Mouse (Mus musculus): ENCODE data around the gene Fbn1.

Gene Fbn1

DNA sequence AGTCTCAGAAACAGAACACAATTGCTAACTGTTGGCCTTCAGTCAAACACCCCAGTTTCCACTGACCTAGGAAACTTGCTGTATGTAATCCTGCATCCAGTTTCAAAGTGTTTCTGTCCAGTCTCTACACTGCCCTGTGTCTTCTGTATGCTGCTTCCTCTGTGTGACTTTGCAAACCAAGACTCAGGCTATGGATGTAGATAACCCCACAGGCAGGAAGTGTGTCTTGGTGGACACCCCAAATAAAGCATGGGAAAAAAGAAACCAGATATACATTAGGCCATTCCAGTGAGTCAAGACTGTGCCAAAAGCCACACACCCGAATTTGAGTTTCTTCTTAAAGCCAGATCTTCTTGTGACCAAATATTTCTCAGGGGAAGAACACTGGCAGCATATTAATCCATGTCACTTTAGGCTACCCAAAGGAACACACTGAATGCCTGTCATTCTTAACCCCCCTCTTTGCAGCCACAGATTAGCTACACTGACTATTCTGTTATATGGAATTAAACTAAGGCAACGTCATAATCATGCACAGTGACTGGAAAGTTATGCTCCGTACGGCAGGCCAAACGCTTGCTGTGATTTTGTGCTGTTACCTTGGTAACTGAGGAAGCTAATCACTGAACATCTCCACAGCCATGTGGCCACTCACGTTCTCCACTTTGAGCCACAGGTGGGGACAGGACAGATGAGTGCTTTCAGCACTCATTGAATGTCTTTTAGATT, 55.3 kb downstream of the Fbn1 start:
- DNase-seq: no peak

DNA sequence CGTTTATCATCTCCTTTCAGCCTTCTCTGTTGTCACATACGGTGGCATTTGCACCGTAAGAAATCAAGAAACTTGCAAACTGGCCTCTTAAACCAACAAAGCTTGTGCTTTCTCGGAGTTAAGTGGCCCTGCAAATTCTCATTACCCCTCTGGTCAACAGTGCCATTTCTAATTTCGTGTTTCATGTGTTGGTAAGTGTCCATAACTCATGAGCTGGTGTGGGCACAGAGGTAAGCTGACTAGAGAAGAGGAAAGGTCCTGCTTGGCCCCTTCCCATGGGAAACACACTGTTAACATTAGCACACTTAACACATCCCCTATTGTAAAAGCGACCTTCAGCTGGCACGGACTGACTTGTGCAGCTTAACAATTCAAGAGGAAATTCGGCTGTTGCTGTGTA, 58.4 kb downstream of the Fbn1 start:
- DNase-seq: no peak

DNA sequence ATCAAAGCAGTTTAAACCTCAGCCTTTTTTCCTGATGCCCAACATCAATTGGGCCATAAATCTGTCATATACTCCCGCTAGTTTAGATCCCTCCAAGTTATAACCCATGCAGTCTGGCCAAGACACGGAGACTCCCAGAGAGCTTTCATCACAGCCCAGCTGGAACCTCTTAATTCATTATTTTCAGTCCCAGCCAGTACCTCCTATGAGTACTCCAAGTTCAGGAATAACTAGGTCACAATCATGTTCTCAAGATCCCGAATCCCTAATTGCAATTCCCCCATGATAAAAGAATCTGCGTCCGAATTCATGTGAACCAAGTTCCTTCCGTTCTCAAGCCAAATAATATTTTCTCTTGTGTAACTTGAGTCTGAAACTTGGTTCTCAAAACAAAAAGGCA, 58.9 kb downstream of the Fbn1 start:
- no peak for DNase-seq

DNA sequence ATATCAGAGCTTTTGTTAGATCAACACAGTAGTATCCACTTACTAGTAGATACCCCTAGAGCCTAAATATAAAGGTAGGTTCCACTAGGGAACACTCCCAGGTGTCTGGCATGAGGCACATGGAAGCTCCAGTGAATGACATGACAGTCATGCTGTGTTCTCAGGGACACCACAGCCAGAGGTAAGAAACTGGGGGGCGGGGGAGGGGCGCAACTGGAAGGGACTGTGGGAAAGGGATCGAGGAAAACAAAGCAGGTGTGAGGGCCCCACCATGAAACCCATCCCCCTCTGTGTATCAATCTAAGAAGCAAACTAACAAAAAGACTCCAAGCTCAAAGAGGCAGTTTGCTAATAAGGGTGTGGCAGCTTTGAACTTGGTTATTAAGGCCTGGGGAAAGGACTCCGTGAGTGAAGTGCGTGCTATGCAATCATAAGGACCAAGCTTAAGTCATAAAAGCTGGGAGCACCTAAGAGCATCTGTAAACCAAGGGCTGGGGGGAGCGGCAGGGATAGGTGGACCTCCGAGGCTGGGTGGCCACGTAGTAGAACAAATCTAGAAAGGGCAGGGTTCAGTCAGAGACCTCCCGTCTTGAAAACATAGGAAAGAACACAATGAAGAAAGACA, 60.4 kb downstream of the Fbn1 start:
- no peak for DNase-seq

DNA sequence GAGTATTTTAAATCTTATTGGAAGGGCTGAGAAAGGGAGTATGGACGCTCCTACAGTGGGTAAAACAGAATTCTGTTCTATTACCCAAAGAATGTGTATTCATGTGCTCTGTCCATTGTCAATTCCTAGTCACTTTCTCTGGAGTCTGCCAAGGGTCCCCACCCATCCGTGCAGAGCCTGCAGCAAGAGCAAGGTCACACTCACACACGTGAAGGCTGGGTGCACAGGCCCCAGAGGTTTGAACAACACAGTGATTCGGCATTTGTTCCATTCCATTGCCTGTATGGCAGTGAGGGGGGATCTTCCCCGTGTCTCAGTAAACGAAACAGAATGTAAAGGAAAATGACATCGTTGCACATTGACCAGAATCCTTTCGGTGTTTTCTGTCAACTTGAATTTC, 69.4 kb downstream of the Fbn1 start:
- DNase-seq: no peak

DNA sequence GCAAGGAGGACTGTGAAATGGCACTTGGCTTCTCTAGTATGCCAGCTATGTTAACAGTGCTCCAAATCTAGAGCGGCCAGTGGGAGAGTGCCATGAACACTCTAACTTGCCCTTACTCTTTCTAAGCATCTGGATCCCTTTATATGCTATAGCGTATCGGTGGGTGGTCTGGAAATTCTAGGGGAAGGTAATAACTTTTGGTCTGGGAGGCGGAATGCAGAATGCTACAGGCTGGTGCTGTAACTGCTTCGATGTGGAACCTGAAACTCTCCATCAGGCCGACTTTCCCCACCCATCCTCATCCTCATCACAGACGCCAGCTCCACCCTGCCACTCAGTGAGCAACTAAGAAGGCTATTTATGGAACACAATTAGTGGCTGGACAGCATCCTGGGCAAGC, 71.6 kb downstream of the Fbn1 start:
- DNase-seq: no peak

DNA sequence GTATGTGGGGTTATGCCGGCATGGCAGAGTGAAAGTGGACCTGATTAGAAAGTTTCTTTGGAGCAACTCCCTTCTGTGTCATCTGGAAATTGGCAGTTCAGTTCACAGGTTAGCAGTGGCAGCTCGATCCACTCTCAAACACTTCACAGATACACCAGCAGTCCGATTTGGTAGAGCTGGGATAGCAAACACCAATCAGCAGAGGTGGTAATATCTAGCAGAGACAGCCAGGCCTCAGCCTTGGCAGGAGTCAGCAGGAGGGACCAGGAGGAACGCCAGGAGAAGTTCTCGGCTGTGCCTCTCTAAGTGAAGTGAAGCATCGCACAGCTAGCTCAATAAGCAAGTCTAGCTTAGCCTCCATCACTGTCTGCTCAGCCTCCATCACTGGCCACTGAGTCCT, 74.3 kb downstream of the Fbn1 start:
- no peak for DNase-seq

DNA sequence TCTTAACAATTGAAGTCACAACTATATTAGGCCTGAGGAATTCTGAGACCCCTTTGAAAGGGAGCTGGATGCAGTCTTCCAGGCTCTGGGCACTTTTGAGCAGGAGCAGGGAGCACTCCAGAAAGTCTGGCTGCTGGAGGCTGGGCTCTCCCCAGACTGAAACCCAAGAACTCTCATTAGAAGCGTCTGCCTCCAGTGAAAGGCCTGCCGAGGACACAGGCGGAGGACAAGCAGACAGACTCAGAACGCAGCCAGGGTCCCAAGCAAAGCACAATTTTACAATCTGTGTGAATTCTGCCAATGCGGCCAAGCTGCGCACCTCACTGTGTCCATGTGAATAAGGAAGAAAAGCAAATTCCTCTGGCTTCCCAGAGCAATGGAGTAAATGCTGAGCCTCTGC, 76.3 kb downstream of the Fbn1 start:
- no peak for DNase-seq

DNA sequence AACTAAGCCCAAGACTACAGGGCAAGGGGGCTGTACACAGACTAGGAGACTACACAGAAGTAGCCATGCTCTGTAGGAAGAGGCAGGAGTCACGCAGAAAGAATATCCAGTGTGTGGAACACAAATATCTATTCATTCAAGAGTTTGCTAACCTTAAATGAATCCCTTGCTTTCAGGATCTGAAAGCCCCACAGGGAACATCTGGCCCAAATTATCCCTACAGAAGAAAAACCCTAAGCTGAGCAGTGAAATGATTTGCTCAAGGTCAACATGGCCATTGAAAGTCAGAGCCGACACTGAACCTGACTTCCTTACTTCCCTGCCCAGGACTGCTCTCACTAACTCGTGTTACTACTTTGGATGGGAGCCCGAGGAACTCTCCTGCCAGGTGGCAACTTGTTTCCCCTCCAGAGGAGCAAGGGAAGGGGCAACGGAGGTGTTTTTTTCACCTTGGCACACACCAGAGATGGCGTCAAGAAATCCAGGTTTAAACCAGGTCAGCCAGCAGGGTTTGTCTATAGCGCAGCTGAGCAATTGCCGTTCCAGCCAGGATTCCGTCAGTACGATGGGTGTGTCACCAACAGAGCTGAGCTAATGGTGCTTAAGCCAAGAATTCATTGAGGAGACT, 78.9 kb downstream of the Fbn1 start:
- no peak for DNase-seq

DNA sequence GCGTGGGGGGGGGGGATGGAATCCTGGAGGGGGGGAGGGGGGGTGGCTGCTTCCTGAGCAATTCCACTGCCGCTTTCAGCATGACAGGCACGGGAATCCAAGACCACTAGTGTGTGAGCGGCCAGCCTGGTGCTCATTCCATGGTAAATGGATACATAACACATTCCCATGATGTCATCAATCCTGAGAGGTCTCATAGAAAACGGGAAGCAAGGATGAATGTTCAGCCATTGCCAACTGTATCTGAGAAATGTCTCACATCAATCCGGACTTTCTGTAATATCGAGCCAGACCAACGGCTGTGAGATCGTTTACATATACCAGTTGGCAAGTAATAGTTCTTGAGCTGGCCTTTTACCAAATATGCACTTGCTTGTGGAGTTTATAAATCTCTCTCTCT, 87.2 kb downstream of the Fbn1 start:
- DNase-seq: no peak

DNA sequence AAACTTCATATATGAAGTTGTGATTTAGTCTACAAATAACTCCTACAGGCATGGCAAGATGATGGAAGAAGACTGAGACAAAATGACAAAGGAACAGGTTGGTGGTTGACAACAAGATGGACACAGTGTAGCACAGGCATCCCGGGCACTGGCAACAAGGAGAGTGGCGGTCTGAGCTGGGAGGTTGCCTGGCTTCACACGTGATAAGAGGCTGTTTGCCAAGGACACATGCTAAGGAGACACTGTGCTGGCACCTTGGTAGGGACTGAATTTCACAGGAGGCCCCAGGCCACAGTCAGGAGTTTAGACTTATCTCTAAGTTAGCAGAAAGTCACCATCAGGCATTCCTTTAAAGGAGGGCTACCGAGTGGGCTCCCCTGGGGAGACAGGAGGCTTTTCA, 88.1 kb downstream of the Fbn1 start:
- DNase-seq: no peak

DNA sequence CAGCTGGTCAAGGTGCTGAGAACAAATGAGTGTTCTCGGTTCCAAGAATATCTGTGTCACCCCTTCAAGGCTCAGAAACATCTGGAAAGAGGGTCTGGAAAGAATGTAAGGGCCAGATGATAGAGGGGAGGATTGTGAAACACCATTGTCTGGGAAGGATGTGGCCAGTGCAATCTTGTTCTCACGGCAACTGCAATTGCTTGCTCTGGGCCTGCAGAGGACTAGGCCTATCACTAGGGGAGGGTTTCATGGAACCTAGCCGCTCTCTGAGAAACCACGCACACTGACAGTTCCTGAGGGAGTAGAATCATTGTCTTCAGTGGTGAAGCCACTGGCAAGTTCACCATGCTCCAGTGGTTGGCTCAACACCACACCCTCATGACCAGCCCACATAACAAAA, 89.2 kb downstream of the Fbn1 start:
- no peak for DNase-seq

DNA sequence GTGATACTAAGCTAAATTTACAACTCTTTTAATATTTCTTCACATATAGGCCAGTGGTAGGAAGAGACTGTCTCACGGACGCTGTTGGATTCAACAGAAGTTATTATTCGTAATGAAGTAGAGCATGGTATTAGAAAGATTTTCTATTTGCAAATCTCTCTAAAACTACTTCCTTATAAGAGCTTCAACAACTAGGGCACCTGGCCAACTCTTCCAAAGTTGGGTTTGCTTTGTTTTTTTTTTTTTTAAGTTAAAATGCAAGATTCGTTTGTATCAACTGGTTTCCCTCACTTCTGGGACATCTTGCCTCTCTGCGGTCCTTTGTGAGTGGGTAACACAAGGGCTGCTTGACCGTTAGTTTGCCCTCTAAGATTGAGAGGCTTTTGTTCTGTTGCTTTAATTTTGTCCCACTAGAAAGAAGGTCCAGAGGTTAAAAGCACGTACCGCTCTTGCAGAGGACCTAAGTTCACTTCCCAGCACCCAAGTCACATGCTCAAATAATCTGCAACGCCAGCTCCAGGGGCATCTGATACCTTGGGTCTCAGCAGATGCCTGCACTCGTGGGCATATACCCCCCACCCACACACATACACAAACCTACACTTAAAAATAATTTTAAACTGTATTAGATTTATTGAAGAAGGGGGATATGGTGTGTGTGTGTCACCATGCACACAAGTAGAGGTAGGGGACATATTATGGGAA, 91.1 kb downstream of the Fbn1 start:
- DNase-seq: no peak

DNA sequence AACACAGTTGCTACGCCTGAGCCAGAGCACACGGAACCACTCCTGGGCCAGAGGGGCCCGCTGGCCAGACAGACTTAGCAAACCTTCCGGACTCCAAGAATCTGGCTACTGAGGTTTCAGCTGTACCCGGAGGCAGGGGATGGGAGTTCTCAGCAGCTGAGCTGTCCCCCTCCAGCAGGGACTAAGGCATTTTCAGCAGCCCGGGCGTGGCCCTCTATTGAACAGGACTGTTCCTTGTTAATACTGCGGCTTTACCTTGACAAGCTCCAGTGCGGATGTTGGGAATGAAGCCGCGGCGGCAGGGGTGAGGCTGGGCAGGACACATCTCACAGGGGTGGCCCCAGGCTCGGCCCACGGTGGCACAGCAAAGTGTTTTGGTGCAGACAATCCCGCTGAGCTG, 95.4 kb downstream of the Fbn1 start:
- no peak for DNase-seq

DNA sequence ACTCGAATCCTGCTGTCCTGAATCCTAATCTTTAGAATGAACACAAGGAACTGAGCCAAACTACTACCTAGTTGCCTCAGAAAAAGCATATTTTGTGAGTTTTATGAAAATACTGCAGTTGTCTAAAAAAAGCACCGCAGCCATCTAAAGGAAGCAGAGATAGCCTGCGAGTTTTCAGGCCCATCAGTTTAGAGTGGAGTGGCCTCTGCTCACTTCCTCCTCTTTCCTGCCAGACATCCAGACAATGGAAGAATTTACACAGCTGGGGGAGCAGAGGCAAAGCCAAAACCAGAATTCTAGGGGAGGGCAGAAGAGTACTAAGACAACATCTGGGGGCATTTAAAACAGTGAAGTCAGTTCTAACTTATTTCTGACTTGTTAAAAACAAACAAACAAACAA, 96.0 kb downstream of the Fbn1 start:
- no peak for DNase-seq

DNA sequence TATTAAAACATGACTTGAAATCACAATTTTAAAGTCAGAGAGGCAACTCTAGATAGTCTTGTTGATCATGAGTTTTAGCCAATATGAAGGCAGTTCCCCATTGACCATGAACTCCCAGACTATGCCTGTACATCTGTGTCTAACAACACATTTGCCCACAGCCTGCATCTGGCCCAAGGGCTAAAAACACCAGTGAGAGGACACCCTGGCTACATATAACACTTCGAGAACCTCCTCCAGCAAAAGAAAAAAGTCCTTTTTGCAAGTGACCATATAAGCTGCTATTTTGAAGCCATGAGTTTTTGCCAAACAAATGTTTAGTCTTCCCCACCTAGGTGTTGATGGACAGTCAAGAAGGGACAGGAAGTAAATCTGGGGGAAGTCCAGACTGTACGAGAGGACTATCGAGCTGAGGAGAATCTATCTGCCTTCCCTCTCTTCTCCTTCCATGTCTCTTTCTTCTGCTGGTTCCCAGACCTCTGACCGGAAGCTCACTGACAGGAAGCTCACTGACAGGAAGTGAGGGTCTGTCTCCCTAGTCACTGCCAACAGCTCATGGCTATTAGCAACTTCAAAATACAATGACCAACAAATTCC, 103.2 kb downstream of the Fbn1 start:
- DNase-seq: no peak

DNA sequence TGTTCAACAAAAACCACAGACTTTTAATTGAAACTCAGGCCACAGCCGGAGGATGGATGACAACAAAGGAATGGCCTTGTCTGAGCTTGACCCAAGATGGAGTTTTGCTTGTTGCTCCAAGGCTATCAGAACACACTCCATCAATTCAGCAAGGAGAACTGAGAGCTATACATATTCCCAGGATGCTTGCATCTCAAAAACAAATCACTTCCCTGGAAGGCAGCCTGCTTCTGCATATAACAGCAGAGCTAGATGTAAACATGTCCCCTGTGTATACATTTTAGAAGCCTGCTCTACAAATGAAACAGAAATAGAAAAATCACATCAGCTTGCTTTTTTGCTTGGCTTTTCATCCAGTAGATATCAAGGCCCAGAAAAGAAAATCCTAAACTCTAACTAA, 105.5 kb downstream of the Fbn1 start:
- DNase-seq: no peak

DNA sequence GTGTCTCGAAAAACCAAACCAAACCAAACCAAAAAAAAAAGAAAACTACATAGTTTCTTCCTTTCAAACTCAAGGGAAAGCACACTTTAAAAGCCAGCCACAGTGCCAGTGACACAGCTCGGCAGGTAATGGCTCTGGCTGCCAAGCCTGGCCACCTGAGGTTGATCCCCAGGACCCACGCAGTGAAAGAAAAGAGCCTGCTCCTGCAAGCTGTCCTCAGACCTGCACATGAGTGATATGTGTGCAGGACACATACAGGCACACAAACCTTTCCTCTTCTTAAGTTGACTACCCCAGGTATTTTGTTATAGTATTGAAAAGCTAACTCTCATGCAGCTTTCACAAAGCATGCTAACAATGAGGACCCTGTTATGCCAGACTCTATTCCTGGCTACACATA, 107.7 kb downstream of the Fbn1 start:
- DNase-seq: no peak

DNA sequence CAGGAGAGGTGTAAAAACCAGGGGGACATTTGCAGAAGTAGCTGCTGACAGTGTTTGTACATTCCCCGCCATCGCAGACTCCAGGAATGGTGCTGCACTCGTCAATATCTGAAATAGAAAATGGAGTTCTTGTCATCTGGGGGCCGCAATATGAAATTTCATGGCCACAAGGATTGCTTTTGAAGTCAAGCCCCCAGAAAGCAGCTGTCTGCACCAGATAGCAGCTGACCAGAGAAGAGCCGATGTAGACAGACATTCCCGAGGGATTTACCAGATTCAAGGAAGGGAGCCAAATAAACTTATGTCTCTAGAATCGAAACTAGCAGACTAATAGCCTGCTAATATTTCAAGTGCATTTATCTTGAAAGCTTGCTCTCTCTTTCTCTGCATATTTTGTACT, 110.0 kb downstream of the Fbn1 start:
- DNase-seq: no peak

DNA sequence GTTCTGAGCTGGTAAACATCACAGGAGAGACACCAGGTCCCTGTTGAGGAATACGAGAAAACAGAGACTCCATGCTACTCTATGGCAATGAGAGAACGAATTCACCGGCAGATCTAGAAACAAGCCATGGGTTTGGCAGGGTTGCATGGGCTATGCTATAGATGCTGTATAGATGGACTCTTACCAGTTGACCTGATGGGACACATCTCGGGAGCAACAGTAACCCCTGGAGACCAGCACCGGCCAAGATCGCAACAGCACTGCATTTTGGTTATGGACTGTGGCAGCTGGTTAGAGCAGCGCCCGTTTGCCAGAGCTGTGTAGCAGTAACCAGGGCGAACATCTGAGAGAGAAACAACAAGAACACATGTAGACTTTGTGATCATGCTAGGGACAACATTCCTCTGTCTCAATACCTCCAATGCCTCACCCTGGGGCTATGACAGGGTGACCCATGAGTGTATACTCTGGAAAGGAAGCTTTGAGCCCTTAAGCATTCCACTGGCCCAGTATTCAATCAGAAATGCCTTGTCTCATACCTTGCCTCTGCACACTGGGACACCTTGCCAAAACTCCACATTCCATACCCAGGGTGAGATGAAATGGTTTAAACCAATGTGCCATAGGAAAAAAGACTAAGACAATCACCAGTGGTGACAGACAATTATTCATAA, 113.2 kb downstream of the Fbn1 start:
- DNase-seq: no peak

DNA sequence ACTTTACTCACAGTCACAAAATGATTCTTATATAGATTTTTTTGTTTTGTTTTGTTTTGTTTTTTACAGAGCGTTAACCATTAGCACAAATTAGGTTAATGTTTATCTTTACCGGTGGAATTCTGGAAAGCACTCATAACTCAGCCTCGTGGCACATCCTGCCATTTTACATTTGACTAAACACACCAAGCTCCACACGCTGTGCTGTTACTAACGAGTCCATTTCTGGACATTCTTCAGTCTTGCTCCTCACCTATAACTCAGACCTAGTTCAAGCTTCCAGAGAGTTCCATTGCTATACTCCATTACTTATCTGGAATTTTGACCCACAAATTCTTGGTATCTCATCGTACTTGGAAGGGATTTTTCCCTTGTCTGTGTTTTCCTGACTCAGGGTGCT, 116.2 kb downstream of the Fbn1 start:
- no peak for DNase-seq

DNA sequence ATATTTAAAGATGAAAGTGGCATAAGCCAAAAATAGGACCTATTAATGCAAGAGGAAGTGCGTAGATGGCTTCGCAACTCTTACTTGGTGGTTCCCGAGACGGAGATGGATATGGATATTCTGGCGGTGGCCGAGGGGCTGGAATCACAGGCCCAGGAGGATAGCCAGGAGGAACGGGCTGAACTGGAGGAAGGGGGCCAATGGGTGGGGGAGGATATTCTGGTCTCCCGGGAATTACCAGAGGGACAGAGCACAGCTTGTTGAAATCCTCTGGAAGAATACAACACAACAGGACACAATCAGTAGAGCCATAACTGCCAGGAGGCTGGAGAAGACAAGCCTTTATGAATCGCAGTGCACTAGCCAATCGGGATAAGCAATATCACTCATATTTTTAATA, 118.0 kb downstream of the Fbn1 start:
- no peak for DNase-seq

Measured in thymus, postnatal 4 days (tissue).